Mouse (Mus musculus): ENCODE measurements at regions not wholly inside any gene's neighbourhood (a gene's known extent, or its start where the extent isn't known, plus 50 kb on each side); places are given as distances from the start of the nearest gene placed in this dataset.

DNA sequence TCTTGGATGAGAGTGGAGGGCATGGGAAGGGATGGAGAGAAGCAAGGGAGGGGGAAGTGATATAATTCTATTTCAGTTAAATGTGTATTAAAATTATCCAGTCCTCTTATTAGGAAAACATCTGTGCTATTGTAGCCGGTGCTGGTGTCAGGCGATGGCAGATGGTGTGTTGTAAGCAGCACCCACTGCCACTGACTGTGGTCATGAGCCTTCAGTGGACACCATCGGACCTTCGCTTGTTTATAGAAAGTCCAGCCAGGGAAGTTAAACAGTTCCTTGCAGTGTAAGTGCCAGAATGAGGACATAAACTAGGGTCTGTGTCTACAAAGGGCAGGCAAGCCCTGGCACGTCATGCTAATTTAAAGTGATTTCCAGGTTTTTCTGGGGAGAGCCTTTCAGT lies 80.7 kb upstream of the Fat4 start:
- H3K4me3 ChIP-seq = no peak overlapping the region
- no peaks in the 10 kb centered on the region for H3K79me2 ChIP-seq (replicated peaks; ENCODE audit: control insufficient read depth, insufficient read depth, low read length)
- no peak for TF ChIP-seq POLR2A (IDR thresholded peaks at IDR 0.05; ENCODE audit: insufficient read depth, low read depth, low read length)
- TF ChIP-seq EP300 (IDR thresholded peaks at IDR 0.05; ENCODE audit: insufficient read depth, low read depth, low read length) = no peak
- no peak for TF ChIP-seq CTCF (IDR thresholded peaks at IDR 0.05)
- H3K4me1 ChIP-seq (ENCODE audit: control insufficient read depth, insufficient read depth, low read length) = no peaks in the 10 kb centered on the region
- H3K27ac ChIP-seq = no peak overlapping the region
- 83% methylated on average over 5 of the region's 5 CpGs for WGBS
- no peaks in the 10 kb centered on the region for H3K36me3 ChIP-seq (ENCODE audit: control insufficient read depth, insufficient read depth, low read length)
- intact Hi-C loops (cut with DNase I) = no loop called here
- H3K27me3 ChIP-seq (ENCODE audit: control insufficient read depth, insufficient read depth, low read length) = no peaks in the 10 kb centered on the region
- H3K9ac ChIP-seq (ENCODE audit: low read depth, low read length) = no peak overlapping the region
- DNase-seq = no peak

GRCm38 (mm10) chr3:38795646-38796301 lies 91.0 kb upstream of the Fat4 start:
- no peak overlapping the region for H3K27ac ChIP-seq
- TF ChIP-seq CTCF (IDR thresholded peaks at IDR 0.05) = no peak
- no peak for TF ChIP-seq POLR2A (IDR thresholded peaks at IDR 0.05; ENCODE audit: insufficient read depth, low read depth, low read length)
- no peak for TF ChIP-seq EP300 (IDR thresholded peaks at IDR 0.05; ENCODE audit: insufficient read depth, low read depth, low read length)
- H3K79me2 ChIP-seq (replicated peaks; ENCODE audit: control insufficient read depth, insufficient read depth, low read length) = no peaks in the 10 kb centered on the region
- no peaks in the 10 kb centered on the region for H3K4me1 ChIP-seq (ENCODE audit: control insufficient read depth, insufficient read depth, low read length)
- H3K9ac ChIP-seq (ENCODE audit: low read depth, low read length) = no peak overlapping the region
- DNase-seq = no peak
- no peaks in the 10 kb centered on the region for H3K36me3 ChIP-seq (ENCODE audit: control insufficient read depth, insufficient read depth, low read length)
- intact Hi-C loops (cut with DNase I) = no loop called here
- H3K4me3 ChIP-seq = no peak overlapping the region
- WGBS = 82% methylated on average over 11 of the region's 11 CpGs
- H3K27me3 ChIP-seq (ENCODE audit: control insufficient read depth, insufficient read depth, low read length) = no peaks in the 10 kb centered on the region

DNA sequence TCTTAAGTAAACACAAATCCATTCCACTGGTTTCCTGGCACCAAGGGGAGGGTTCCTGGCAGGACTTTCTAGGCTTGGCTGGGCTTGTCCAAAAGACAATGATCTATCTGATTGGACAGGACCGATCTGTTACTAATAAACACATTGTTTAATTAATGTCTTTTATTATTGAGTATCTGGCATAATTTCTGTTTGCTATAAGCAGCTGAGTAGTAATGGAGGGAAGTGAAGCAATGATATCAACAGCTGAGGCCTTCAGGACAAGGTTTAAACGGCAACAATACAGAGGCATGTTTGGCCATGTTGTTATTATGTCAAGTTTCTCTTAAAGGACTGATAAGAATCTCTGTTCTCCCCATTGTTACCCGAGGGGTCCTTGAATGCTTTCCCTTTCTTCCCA lies 93.5 kb upstream of the Fat4 start:
- Histone ChIP-seq H3K27me3 (ENCODE audit: control insufficient read depth, insufficient read depth, low read length) (no peaks in the 10 kb centered on the region), H3K79me2 (replicated peaks; ENCODE audit: control insufficient read depth, insufficient read depth, low read length) (no peaks in the 10 kb centered on the region), H3K4me3 (no peak overlapping the region), H3K27ac (no peak overlapping the region), H3K36me3 (ENCODE audit: control insufficient read depth, insufficient read depth, low read length) (no peaks in the 10 kb centered on the region), H3K4me1 (ENCODE audit: control insufficient read depth, insufficient read depth, low read length) (no peaks in the 10 kb centered on the region), H3K9ac (ENCODE audit: low read depth, low read length) (no peak overlapping the region)
- TF ChIP-seq CTCF (IDR thresholded peaks at IDR 0.05) = no peak
- TF ChIP-seq POLR2A (IDR thresholded peaks at IDR 0.05; ENCODE audit: insufficient read depth, low read depth, low read length) = no peak
- no peak for TF ChIP-seq EP300 (IDR thresholded peaks at IDR 0.05; ENCODE audit: insufficient read depth, low read depth, low read length)
- intact Hi-C loops (cut with DNase I) = no loop called here
- WGBS = 59% methylated on average over 3 of the region's 3 CpGs
- no peak for DNase-seq

DNA sequence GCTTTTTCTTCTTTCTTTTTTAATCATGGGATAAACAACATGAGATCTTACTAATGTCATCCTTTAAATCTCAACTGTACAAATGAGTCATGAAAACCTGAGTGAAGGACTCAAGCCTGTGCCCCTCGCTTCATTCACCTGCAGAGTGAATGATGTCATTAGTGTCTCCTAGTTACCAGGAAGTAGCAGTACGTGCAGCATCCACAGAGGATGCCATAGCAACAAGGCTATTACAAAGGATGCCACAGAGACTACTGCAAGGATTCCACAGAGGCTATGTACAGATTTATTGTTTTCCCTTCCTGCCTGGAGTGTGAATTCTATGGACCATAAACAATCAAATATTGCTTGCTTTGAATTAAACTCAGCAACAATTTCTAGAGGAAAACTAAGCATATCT lies 98.0 kb upstream of the Fat4 start:
- intact Hi-C loops (cut with DNase I) = no loop called here
- no peaks in the 10 kb centered on the region for H3K4me1 ChIP-seq (ENCODE audit: control insufficient read depth, insufficient read depth, low read length)
- H3K9ac ChIP-seq (ENCODE audit: low read depth, low read length) = no peak overlapping the region
- no peaks in the 10 kb centered on the region for H3K79me2 ChIP-seq (replicated peaks; ENCODE audit: control insufficient read depth, insufficient read depth, low read length)
- DNase-seq = no peak
- H3K36me3 ChIP-seq (ENCODE audit: control insufficient read depth, insufficient read depth, low read length) = no peaks in the 10 kb centered on the region
- H3K27me3 ChIP-seq (ENCODE audit: control insufficient read depth, insufficient read depth, low read length) = no peaks in the 10 kb centered on the region
- TF ChIP-seq CTCF (IDR thresholded peaks at IDR 0.05) (no peak), EP300 (IDR thresholded peaks at IDR 0.05; ENCODE audit: insufficient read depth, low read depth, low read length) (no peak), POLR2A (IDR thresholded peaks at IDR 0.05; ENCODE audit: insufficient read depth, low read depth, low read length) (no peak)
- no peak overlapping the region for H3K4me3 ChIP-seq
- WGBS = 64% methylated on average over 2 of the region's 2 CpGs
- H3K27ac ChIP-seq = no peak overlapping the region

DNA sequence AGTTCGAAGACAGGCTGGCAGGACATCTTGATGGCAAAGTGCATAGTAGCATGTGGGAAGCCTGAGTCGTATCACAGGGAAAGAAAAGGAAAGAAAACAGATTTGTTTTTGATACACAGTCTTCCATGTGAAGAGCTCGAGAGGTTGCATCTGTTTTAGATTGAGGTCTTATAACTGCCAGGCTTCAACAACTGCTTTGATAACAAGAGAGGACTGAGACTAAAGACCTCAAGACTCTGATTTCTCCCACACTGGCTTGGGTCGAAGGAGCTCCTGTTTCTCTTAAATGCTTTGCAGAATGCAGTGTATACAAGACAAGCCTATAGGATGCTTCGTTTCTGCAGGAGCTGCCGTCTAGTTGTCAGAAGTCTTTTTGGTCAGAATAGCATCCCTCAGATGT lies 103.0 kb upstream of the Fat4 start:
- DNase-seq = no peak
- TF ChIP-seq EP300 (IDR thresholded peaks at IDR 0.05; ENCODE audit: insufficient read depth, low read depth, low read length) = no peak
- no peak for TF ChIP-seq POLR2A (IDR thresholded peaks at IDR 0.05; ENCODE audit: insufficient read depth, low read depth, low read length)
- TF ChIP-seq CTCF (IDR thresholded peaks at IDR 0.05) = no peak
- intact Hi-C loops (cut with DNase I) = no loop called here
- Histone ChIP-seq H3K27ac (no peak overlapping the region), H3K9ac (ENCODE audit: low read depth, low read length) (no peak overlapping the region), H3K27me3 (ENCODE audit: control insufficient read depth, insufficient read depth, low read length) (no peaks in the 10 kb centered on the region), H3K79me2 (replicated peaks; ENCODE audit: control insufficient read depth, insufficient read depth, low read length) (no peaks in the 10 kb centered on the region), H3K36me3 (ENCODE audit: control insufficient read depth, insufficient read depth, low read length) (no peaks in the 10 kb centered on the region), H3K4me3 (no peak overlapping the region), H3K4me1 (ENCODE audit: control insufficient read depth, insufficient read depth, low read length) (no peaks in the 10 kb centered on the region)
- WGBS = 83% methylated on average over 6 of the region's 6 CpGs

GRCm38 (mm10) chr3:38783051-38783450 lies 103.7 kb upstream of the Fat4 start:
- Histone ChIP-seq H3K36me3 (ENCODE audit: control insufficient read depth, insufficient read depth, low read length) (no peaks in the 10 kb centered on the region), H3K27me3 (ENCODE audit: control insufficient read depth, insufficient read depth, low read length) (no peaks in the 10 kb centered on the region), H3K79me2 (replicated peaks; ENCODE audit: control insufficient read depth, insufficient read depth, low read length) (no peaks in the 10 kb centered on the region), H3K27ac (no peak overlapping the region), H3K4me3 (no peak overlapping the region), H3K9ac (ENCODE audit: low read depth, low read length) (no peak overlapping the region), H3K4me1 (ENCODE audit: control insufficient read depth, insufficient read depth, low read length) (no peaks in the 10 kb centered on the region)
- 73% methylated on average over 3 of the region's 3 CpGs for WGBS
- TF ChIP-seq POLR2A (IDR thresholded peaks at IDR 0.05; ENCODE audit: insufficient read depth, low read depth, low read length) = no peak
- no peak for TF ChIP-seq CTCF (IDR thresholded peaks at IDR 0.05)
- no peak for TF ChIP-seq EP300 (IDR thresholded peaks at IDR 0.05; ENCODE audit: insufficient read depth, low read depth, low read length)
- intact Hi-C loops (cut with DNase I) = no loop called here
- DNase-seq = no peak
